Mouse (Mus musculus) heart, embryonic 10.5 days (tissue): Measurements from ENCODE around the gene Rftn1. TPM values are rescaled to one million over a fixed set of nuclear protein-coding genes. Genes with fewer than 3 reads are reported as not detected.
A peak's percentile ranks its signal among the peaks of the same experiment; 100 is the strongest.

ENCODE experiments used
- DNase-seq: peaks from one replicate; pipeline ENCODE4 v3.0.0-alpha.2; 2017; ENCODE audit warnings: low spot score
- H3K27ac ChIP-seq: fragments of 300-500 bp; sonication (generic); 2 replicates; pipeline ENCODE4 v1.5.1; 2016; ENCODE audit warnings: mild to moderate bottlenecking
- H3K27me3 ChIP-seq: fragments of 300-500 bp; sonication (generic); 2 replicates; pipeline ENCODE4 v1.6.1; 2016; ENCODE audit warnings: mild to moderate bottlenecking; ENCODE audit not compliant: poor library complexity, insufficient read depth, severe bottlenecking
- H3K36me3 ChIP-seq: fragments of 300-500 bp; sonication (generic); 2 replicates; pipeline ENCODE4 v1.6.1; 2016; ENCODE audit warnings: mild to moderate bottlenecking, moderate library complexity
- H3K4me1 ChIP-seq: fragments of 300-500 bp; sonication (generic); 2 replicates; pipeline ENCODE4 v1.6.1; 2016; ENCODE audit warnings: mild to moderate bottlenecking
- H3K4me3 ChIP-seq: fragments of 300-500 bp; sonication (generic); 2 replicates; pipeline ENCODE4 v1.5.1; 2016; ENCODE audit warnings: mild to moderate bottlenecking, moderate library complexity
- H3K9me3 ChIP-seq: fragments of 300-500 bp; sonication (generic); 2 replicates; pipeline ENCODE4 v1.6.1; 2016; ENCODE audit warnings: mild to moderate bottlenecking, moderate library complexity
- WGBS: fragments of 180-500 bp; shearing (Covaris S2); methylation state at CpG from one replicate; pipeline ENCODE4 v1.1.7; 2016; 5-methylcytosine and 5-hydroxymethylcytosine counted together
- polyA plus RNA-seq: library from polyadenylated mRNA; unstranded; fragments of >200 nt; fragmentation: Nextera tagmentation; extraction: Ambion mirVana; gene quantifications from 2 replicates; pipeline ENCODE4 v1.2.1, GENCODE M21; 2016

Gene Rftn1
- polyA plus RNA-seq, 1 experiment from 2014 or later: 9.2 TPM

DNA sequence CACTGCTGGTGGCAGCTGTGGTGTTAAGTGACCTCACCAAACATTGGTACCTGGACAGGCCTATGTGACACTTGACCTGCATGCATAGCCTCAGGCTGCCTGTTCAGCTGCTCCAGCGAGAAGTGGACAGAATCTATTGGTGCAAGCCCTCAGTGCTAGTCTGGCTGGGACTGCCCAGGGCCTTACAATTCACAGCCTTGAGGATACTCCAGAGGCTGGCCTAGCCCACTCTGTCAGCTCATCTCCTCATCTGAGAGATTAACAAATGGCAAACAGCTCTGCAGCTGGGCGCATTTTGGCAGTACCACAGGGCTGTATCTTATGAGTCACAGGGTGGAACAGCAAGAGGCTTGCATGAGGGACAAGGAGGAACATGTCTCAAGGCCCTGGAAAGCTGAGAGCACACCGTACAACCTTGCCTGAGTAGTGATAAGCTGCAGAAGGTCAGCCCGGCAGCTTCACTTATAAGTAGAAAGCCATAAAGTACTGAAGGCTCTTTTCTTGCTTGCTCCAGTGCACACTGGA lies 210.7 kb downstream of the Rftn1 start:
- peaks cover 25% of the 10 kb centered on the region for H3K4me1 ChIP-seq
- DNase-seq: peak; percentile 58
- 88% methylated on average over 4 of the region's 4 CpGs for WGBS
- H3K4me3 ChIP-seq: no peak overlapping the region
- peaks cover 8% of the 10 kb centered on the region; the same call in 1 of the 2 replicates for H3K9me3 ChIP-seq
- H3K27ac ChIP-seq: no peak overlapping the region
- H3K27me3 ChIP-seq: no peaks in the 10 kb centered on the region
- H3K36me3 ChIP-seq: peaks cover 4% of the 10 kb centered on the region; the same call in 1 of the 2 replicates

DNA sequence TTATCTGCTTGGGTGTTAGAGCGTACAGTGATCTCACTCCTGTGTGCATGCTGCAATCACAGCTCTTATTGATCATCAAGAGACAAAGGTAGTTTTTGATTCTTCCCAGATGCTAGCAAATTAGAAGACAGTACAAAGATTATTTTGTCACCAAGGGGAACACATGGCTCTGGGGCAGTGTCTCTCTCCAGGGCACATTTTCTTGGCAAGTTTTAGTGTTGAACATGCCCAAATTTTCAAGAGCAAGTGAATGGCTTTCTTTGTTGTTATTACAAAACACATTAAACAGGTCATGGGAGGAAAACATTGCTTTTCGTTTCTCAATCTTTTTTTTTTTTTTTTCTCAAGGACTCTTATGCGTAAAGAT lies 213.1 kb downstream of the Rftn1 start:
- H3K4me1 ChIP-seq: peaks cover 7% of the 10 kb centered on the region
- no peak overlapping the region for H3K27ac ChIP-seq
- no peaks in the 10 kb centered on the region for H3K27me3 ChIP-seq
- peak; percentile 22 for DNase-seq
- no peak overlapping the region for H3K4me3 ChIP-seq
- peaks cover 4% of the 10 kb centered on the region; the same call in 1 of the 2 replicates for H3K36me3 ChIP-seq
- peaks cover 8% of the 10 kb centered on the region; the same call in 1 of the 2 replicates for H3K9me3 ChIP-seq
- 87% methylated on average over 3 of the region's 3 CpGs for WGBS

DNA sequence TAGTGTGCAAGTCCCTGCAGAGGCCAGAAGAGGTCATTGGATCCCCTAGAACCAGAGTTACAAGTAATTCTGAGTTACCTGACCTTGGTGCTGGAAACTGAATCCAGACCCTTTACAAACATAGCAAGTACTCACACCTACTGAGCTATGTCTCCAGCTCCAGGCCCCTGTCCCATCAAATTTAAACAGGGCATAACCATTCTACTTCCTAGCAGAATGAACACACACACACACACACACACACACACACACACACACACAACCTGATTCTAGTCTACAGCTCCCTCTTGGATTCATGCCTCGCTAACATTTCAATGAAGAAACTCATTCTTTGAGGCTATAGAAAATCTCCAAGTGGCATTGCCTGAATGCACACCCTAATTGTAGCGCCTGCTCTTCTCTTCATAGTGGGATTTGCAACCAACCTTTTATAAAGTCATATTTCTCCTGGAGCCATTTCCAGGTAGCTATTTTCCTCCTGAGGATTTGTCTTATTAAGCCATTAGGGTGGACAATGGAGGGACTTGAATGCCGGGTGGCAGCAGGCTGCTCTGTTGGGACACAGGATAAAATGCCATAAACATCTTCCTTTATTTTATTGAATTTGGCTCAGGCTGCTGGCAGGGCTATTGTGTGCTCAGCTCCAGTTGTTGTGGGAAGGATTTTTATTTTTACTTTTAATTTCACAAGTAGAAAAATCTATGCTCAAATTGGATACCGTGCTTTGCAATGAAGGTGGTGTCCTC lies 213.6 kb downstream of the Rftn1 start:
- Histone ChIP-seq H3K27me3 (no peaks in the 10 kb centered on the region), H3K9me3 (peaks cover 8% of the 10 kb centered on the region; the same call in 1 of the 2 replicates), H3K4me3 (no peak overlapping the region), H3K36me3 (peaks cover 4% of the 10 kb centered on the region; the same call in 1 of the 2 replicates), H3K27ac (no peak overlapping the region), H3K4me1 (0 out of 2 replicates have a peak, but pooled peaks cover 3% of the 10 kb centered on the region)
- peak; percentile 27 for DNase-seq
- WGBS: 88% methylated on average over 4 of the region's 4 CpGs

DNA sequence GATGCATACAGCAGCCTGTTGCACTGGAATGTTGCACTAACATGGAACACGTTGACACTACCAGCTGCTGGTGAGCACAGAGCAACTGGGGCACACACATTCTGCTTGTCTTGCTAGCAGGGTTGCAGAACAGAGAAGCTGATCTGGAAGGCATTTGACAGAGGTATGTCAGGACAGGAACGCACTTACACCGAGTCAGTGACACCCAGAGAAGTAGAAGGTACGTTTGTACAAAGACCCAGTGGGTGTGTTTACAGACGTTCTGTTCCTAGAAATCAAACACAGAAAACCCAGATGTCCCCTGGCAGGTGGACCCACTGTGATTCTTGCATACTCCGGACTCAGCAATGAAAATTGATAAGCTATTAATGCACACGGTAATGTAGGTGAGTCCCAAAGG lies 215.0 kb downstream of the Rftn1 start:
- WGBS: 68% methylated on average over 7 of the region's 7 CpGs
- DNase-seq: peak; percentile 52
- Histone ChIP-seq H3K36me3 (peaks cover 4% of the 10 kb centered on the region; the same call in 1 of the 2 replicates), H3K4me3 (no peak overlapping the region), H3K27ac (no peak overlapping the region), H3K27me3 (no peaks in the 10 kb centered on the region), H3K4me1 (0 out of 2 replicates have a peak, but pooled peaks cover 3% of the 10 kb centered on the region), H3K9me3 (peaks cover 7% of the 10 kb centered on the region; the same call in 1 of the 2 replicates)

- H3K36me3 ChIP-seq: peaks cover 4% of the 10 kb centered on the region; the same call in 1 of the 2 replicates
- no peaks in the 10 kb centered on the region for H3K27me3 ChIP-seq
- 80% methylated on average over 6 of the region's 6 CpGs for WGBS
- DNase-seq: peak; percentile 55
- 0 out of 2 replicates have a peak, but pooled peaks cover 3% of the 10 kb centered on the region for H3K4me1 ChIP-seq
- H3K9me3 ChIP-seq: peaks cover 2% of the 10 kb centered on the region; the same call in 1 of the 2 replicates
- H3K4me3 ChIP-seq: no peak overlapping the region
- no peak overlapping the region for H3K27ac ChIP-seq
Measured at GRCm38 (mm10) chr17:49974996-49975395, 215.5 kb downstream of the Rftn1 start.

DNA sequence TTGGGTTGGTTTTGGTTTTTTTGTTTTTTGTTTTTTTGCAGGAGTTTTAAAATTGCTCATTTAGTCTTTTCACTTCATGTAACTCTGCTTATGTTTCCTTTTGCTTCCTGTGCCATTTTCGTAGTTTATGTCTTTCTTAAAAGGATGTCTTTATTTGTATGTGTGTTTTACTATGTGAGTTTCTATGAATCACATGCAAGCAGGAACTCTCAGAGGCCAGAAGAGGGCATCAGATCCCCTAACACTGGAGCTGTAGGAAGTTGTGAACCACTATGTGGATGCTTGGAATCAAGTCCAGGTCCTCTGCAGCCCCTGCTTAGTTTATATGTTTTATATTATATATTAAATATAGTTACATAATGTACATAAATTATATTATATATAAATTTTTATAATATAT lies 218.3 kb downstream of the Rftn1 start:
- 80% methylated on average over 1 of the region's 1 CpGs for WGBS
- no peaks in the 10 kb centered on the region for H3K9me3 ChIP-seq
- H3K4me3 ChIP-seq: no peak overlapping the region
- 0 out of 2 replicates have a peak, but pooled peaks cover 3% of the 10 kb centered on the region for H3K4me1 ChIP-seq
- no peak overlapping the region for H3K27ac ChIP-seq
- peak; percentile 28 for DNase-seq
- no peaks in the 10 kb centered on the region for H3K27me3 ChIP-seq
- H3K36me3 ChIP-seq: no peaks in the 10 kb centered on the region

DNA sequence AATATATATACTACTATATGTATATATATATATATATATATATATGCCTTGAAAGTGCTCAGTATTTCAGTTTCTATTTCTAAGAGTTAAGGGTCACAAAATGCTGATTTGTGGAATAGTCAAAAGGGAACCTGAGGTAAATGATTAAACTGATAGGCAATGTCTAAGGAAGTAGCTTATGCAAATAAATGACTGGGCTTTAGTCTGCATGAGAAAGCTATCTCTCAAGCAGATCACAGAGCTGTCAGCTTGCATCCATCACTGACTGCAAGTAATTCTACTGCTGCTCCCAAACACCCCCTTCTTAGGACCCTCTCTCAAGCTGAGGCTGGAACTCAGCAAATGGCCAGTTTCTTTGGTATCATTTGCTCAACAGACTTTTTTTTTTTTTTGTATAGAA lies 219.4 kb downstream of the Rftn1 start:
- DNase-seq: no peak
- no peaks in the 10 kb centered on the region for H3K36me3 ChIP-seq
- H3K27me3 ChIP-seq: no peaks in the 10 kb centered on the region
- 0 out of 2 replicates have a peak, but pooled peaks cover 3% of the 10 kb centered on the region for H3K4me1 ChIP-seq
- H3K27ac ChIP-seq: no peak overlapping the region
- no peak overlapping the region for H3K4me3 ChIP-seq
- no peaks in the 10 kb centered on the region for H3K9me3 ChIP-seq

- Histone ChIP-seq H3K36me3 (no peaks in the 10 kb centered on the region), H3K9me3 (no peaks in the 10 kb centered on the region), H3K4me3 (no peak overlapping the region), H3K4me1 (no peaks in the 10 kb centered on the region), H3K27ac (no peak overlapping the region), H3K27me3 (no peaks in the 10 kb centered on the region)
- DNase-seq: peak; percentile 73
- 64% methylated on average over 9 of the region's 9 CpGs for WGBS
Measured at GRCm38 (mm10) chr17:49968467-49969207, 221.8 kb downstream of the Rftn1 start.

- no peaks in the 10 kb centered on the region for H3K9me3 ChIP-seq
- no peaks in the 10 kb centered on the region for H3K27me3 ChIP-seq
- no peaks in the 10 kb centered on the region for H3K36me3 ChIP-seq
- no peak overlapping the region for H3K27ac ChIP-seq
- 83% methylated on average over 17 of the region's 17 CpGs for WGBS
- peak; percentile 68 for DNase-seq
- H3K4me3 ChIP-seq: no peak overlapping the region
- no peaks in the 10 kb centered on the region for H3K4me1 ChIP-seq
Measured at GRCm38 (mm10) chr17:49965846-49966762, 224.4 kb downstream of the Rftn1 start.

DNA sequence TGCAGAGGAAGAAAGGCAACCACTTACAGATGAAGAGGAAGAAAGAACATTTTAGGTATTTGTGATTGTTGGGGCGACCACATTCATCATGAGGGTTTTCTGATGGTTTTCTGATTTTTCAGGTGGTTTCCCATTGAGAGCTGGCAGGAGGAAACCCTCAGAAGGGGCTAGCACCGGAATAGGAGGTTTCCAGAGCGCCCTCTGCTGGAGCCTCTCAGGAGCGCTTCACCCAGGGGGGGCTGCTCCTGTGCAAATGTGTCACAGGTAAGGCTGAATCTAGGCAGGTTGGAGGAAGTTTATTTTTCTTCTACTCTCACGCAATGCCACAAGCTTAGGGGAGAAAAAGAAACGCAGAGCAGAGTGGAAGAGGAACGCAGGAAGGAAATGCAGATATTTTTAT lies 225.4 kb downstream of the Rftn1 start:
- H3K27me3 ChIP-seq: no peaks in the 10 kb centered on the region
- no peak for DNase-seq
- H3K27ac ChIP-seq: no peak overlapping the region
- H3K9me3 ChIP-seq: no peaks in the 10 kb centered on the region
- H3K36me3 ChIP-seq: no peaks in the 10 kb centered on the region
- 68% methylated on average over 7 of the region's 7 CpGs for WGBS
- H3K4me3 ChIP-seq: no peak overlapping the region
- no peaks in the 10 kb centered on the region for H3K4me1 ChIP-seq

- H3K36me3 ChIP-seq: no peaks in the 10 kb centered on the region
- 89% methylated on average over 6 of the region's 6 CpGs for WGBS
Measured at GRCm38 (mm10) chr17:49964471-49964870, 226.0 kb downstream of the Rftn1 start.

GRCm38 (mm10) chr17:49959021-49959420 lies 231.5 kb downstream of the Rftn1 start:
- H3K4me1 ChIP-seq: no peaks in the 10 kb centered on the region
- H3K36me3 ChIP-seq: no peaks in the 10 kb centered on the region
- no peak for DNase-seq
- no peaks in the 10 kb centered on the region for H3K27me3 ChIP-seq
- H3K4me3 ChIP-seq: no peak overlapping the region
- no peaks in the 10 kb centered on the region for H3K9me3 ChIP-seq
- H3K27ac ChIP-seq: no peak overlapping the region

More at GRCm38 (mm10) chr17:49964471-49964870, 226.0 kb downstream of the Rftn1 start:
- H3K4me1 ChIP-seq: no peaks in the 10 kb centered on the region
- no peak overlapping the region for H3K27ac ChIP-seq
- no peaks in the 10 kb centered on the region for H3K27me3 ChIP-seq
- DNase-seq: peak; percentile 58
- H3K9me3 ChIP-seq: no peaks in the 10 kb centered on the region
- H3K4me3 ChIP-seq: no peak overlapping the region
